Mouse (Mus musculus) testis, adult 2 months (tissue): ENCODE data around the gene Boll. TPM values are rescaled to one million over a fixed set of nuclear protein-coding genes. Genes with fewer than 3 reads are reported as not detected.

ENCODE experiments used
- H3K27ac ChIP-seq: fragments of 200-500 bp; 2 replicates; pipeline ENCODE4 v1.5.1; 2012; ENCODE audit warnings: low read depth, low read length; ENCODE audit not compliant: control insufficient read depth, insufficient read depth
- H3K27me3 ChIP-seq: fragments of 200-500 bp; 2 replicates; pipeline ENCODE4 v1.6.1; 2012; ENCODE audit warnings: mild to moderate bottlenecking, low read length, moderate library complexity; ENCODE audit not compliant: control insufficient read depth, insufficient read depth
- H3K36me3 ChIP-seq: fragments of 200-500 bp; 2 replicates; pipeline ENCODE4 v1.6.1; 2012; ENCODE audit warnings: mild to moderate bottlenecking, low read length; ENCODE audit not compliant: control insufficient read depth, insufficient read depth
- H3K4me1 ChIP-seq: fragments of 200-500 bp; 2 replicates; pipeline ENCODE4 v1.6.1; 2012; ENCODE audit warnings: low read length; ENCODE audit not compliant: control insufficient read depth, insufficient read depth
- H3K4me3 ChIP-seq: fragments of 200-500 bp; 2 replicates; pipeline ENCODE4 v1.5.1; 2012; ENCODE audit warnings: low read depth, mild to moderate bottlenecking, low read length, moderate library complexity, mixed read lengths; ENCODE audit not compliant: control insufficient read depth
- CTCF ChIP-seq: fragments of 200-500 bp; IDR thresholded peaks from 2 replicates; pipeline ENCODE4 v1.5.1; 2012; ENCODE audit warnings: low read depth, mild to moderate bottlenecking, inconsistent platforms, low read length, moderate library complexity; ENCODE audit not compliant: control insufficient read depth, insufficient read depth, insufficient replicate concordance
- POLR2A ChIP-seq: fragments of 200-500 bp; IDR thresholded peaks from 2 replicates; pipeline ENCODE4 v1.6.1; 2012; ENCODE audit warnings: low read depth, mild to moderate bottlenecking, inconsistent platforms, low read length, moderate library complexity; ENCODE audit not compliant: control insufficient read depth
- polyA plus RNA-seq: library from polyadenylated mRNA; depleted of rRNA; stranded (reverse); fragments of >200 nt; gene quantifications from 2 replicates; pipeline ENCODE4 v1.2.3, GENCODE M21; 2012; rRNA removed

Boll gene
- polyA plus RNA-seq, 1 experiment, result 152 TPM

GRCm38 (mm10) chr1:55201850-55202752 lies 161.2 kb downstream of the Boll start:
- Histone ChIP-seq H3K4me1 (no peaks in the 10 kb centered on the region), H3K27me3 (no peaks in the 10 kb centered on the region), H3K4me3 (no peak overlapping the region), H3K36me3 (no peaks in the 10 kb centered on the region; the same call in 1 of the 2 replicates), H3K27ac (peak overlapping the region; percentile 66)
- TF ChIP-seq CTCF (no peak), POLR2A (no peak)

- Histone ChIP-seq H3K36me3 (no peaks in the 10 kb centered on the region), H3K4me3 (no peak overlapping the region), H3K27ac (no peak overlapping the region), H3K27me3 (no peaks in the 10 kb centered on the region), H3K4me1 (no peaks in the 10 kb centered on the region)
- TF ChIP-seq CTCF (no peak), POLR2A (no peak)
Observed at GRCm38 (mm10) chr1:55198719-55199118, 164.6 kb downstream of the Boll start.

Other genes starting within 250 kb of the Boll start
- gene Mob4, start 232.2 kb downstream of the Boll start, polyA plus RNA-seq, result 3.7 and 4.2 TPM in 2 replicates
- gene Rftn2, start 136.7 kb downstream of the Boll start, polyA plus RNA-seq, result 7.0 and 8.1 TPM in 2 replicates
- gene Mars2, start 126.3 kb downstream of the Boll start, polyA plus RNA-seq, result 1.8 and 1.9 TPM in 2 replicates
- gene Plcl1, start 42.5 kb upstream of the Boll start, polyA plus RNA-seq, result 0.21 and 0.38 TPM in 2 replicates